Mouse (Mus musculus) MEL (cell line): ENCODE data around the gene Gm10184. TPM values are rescaled to one million over a fixed set of nuclear protein-coding genes. Genes with fewer than 3 reads are reported as not detected.

Source experiments
- DNase-seq: peaks from one replicate; pipeline ENCODE4 v3.0.0; 2011; ENCODE audit warnings: low read depth, low spot score
- H3K27ac ChIP-seq: 2 replicates; pipeline ENCODE4 v1.5.1; 2012; ENCODE audit warnings: low read depth, mild to moderate bottlenecking, control low read depth, low read length, moderate library complexity; ENCODE audit not compliant: control insufficient read depth
- H3K27me3 ChIP-seq, 2 experiments: fragments of 150-350 bp in 1 of 2; sonication (generic) in 1 of 2; 2 replicates each; pipeline ENCODE4 v1.6.1; 2012; ENCODE audit warnings: low read length in 2 of 2, mild to moderate bottlenecking in 2 of 2, improper control_type of control experiment in 1 of 2, moderate library complexity in 1 of 2; ENCODE audit not compliant: insufficient read depth in 2 of 2, control insufficient read depth in 1 of 2
- H3K36me3 ChIP-seq, 2 experiments: 2 replicates each; pipeline ENCODE4 v1.6.1; 2012 to 2014; ENCODE audit warnings: low read length in 2 of 2, improper control_type of control experiment in 1 of 2, inconsistent platforms in 1 of 2, mild to moderate bottlenecking in 1 of 2; ENCODE audit not compliant: insufficient read depth in 2 of 2, control insufficient read depth in 1 of 2
- H3K4me1 ChIP-seq, 2 experiments: fragments of 150-350 bp in 1 of 2; sonication (generic) in 1 of 2; 2 replicates each; pipeline ENCODE4 v1.6.1; 2012; ENCODE audit warnings: low read length in 2 of 2, improper control_type of control experiment in 1 of 2, mild to moderate bottlenecking in 1 of 2; ENCODE audit not compliant: insufficient read depth in 2 of 2, control insufficient read depth in 1 of 2
- H3K4me3 ChIP-seq, 2 experiments: fragments of 150-350 bp in 1 of 2; sonication (generic) in 1 of 2; 2 replicates each; pipeline ENCODE4 v1.5.1; 2012; ENCODE audit warnings: low read depth in 2 of 2, low read length in 2 of 2, mild to moderate bottlenecking in 2 of 2, moderate library complexity in 2 of 2, control low read depth in 1 of 2, improper control_type of control experiment in 1 of 2; ENCODE audit not compliant: control insufficient read depth in 1 of 2, insufficient read depth in 1 of 2
- H3K79me2 ChIP-seq: 2 replicates; pipeline ENCODE4 v1.6.1; 2012; ENCODE audit warnings: mild to moderate bottlenecking, low read length, moderate library complexity; ENCODE audit not compliant: control insufficient read depth, poor library complexity, insufficient read depth
- H3K9ac ChIP-seq: 2 replicates; pipeline ENCODE4 v1.6.1; 2012; ENCODE audit warnings: low read depth, mild to moderate bottlenecking, control low read depth, low read length, moderate library complexity; ENCODE audit not compliant: control insufficient read depth, poor library complexity, severe bottlenecking
- H3K9me3 ChIP-seq: fragments of 150-350 bp; sonication (generic); replicated peaks from 2 replicates; pipeline ENCODE4 v1.6.1; 2012; ENCODE audit warnings: mild to moderate bottlenecking, low read length, improper control_type of control experiment, moderate library complexity; ENCODE audit not compliant: insufficient read depth
- CHD2 ChIP-seq: IDR thresholded peaks from 2 replicates; pipeline ENCODE4 v1.6.1; 2011; ENCODE audit warnings: low read length, improper control_type of control experiment
- CTCF ChIP-seq, 3 experiments: IDR thresholded peaks in 2 of 3; conservative IDR thresholded peaks in 1 of 3; 2 replicates each; pipeline ENCODE4 v1.5.1; 2011 to 2012; ENCODE audit warnings: low read length in 3 of 3, low read depth in 2 of 3, mild to moderate bottlenecking in 2 of 3, improper control_type of control experiment in 1 of 3, inconsistent platforms in 1 of 3, mixed read lengths in 1 of 3, moderate library complexity in 1 of 3; ENCODE audit not compliant: control insufficient read depth in 1 of 3, insufficient read depth in 1 of 3, poor library complexity in 1 of 3, severe bottlenecking in 1 of 3
- E2F4 ChIP-seq: IDR thresholded peaks from 2 replicates; pipeline ENCODE4 v1.6.1; 2011; ENCODE audit warnings: low read depth, low read length, improper control_type of control experiment, borderline replicate concordance
- ELF1 ChIP-seq: IDR thresholded peaks from 2 replicates; pipeline ENCODE4 v1.6.1; 2014; ENCODE audit warnings: low read depth, mild to moderate bottlenecking, inconsistent platforms, low read length, improper control_type of control experiment, moderate library complexity
- EP300 ChIP-seq, 2 experiments: IDR thresholded peaks; 2 replicates each; pipeline ENCODE4 v1.6.1; 2011; ENCODE audit warnings: improper control_type of control experiment in 2 of 2, low read length in 2 of 2, low read depth in 1 of 2, mild to moderate bottlenecking in 1 of 2
- GABPA ChIP-seq: IDR thresholded peaks from 2 replicates; pipeline ENCODE4 v1.6.1; 2012; ENCODE audit warnings: low read depth, mild to moderate bottlenecking, inconsistent platforms, low read length, improper control_type of control experiment, moderate library complexity
- GATA1 ChIP-seq: IDR thresholded peaks from 2 replicates; pipeline ENCODE4 v1.6.1; 2011; ENCODE audit warnings: low read depth, low read length, improper control_type of control experiment
- HCFC1 ChIP-seq: IDR thresholded peaks from 2 replicates; pipeline ENCODE4 v1.6.1; 2012; ENCODE audit warnings: low read depth, mild to moderate bottlenecking, inconsistent platforms, low read length, improper control_type of control experiment, moderate library complexity
- MAZ ChIP-seq: IDR thresholded peaks from 2 replicates; pipeline ENCODE4 v1.6.1; 2012; ENCODE audit warnings: low read depth, mild to moderate bottlenecking, inconsistent platforms, low read length, improper control_type of control experiment
- MXI1 ChIP-seq: IDR thresholded peaks from 2 replicates; pipeline ENCODE4 v1.6.1; 2011; ENCODE audit warnings: mild to moderate bottlenecking, low read depth, low read length, improper control_type of control experiment
- MYB ChIP-seq: IDR thresholded peaks from 2 replicates; pipeline ENCODE4 v1.6.1; 2011; ENCODE audit warnings: mild to moderate bottlenecking, low read depth, low read length, improper control_type of control experiment
- MYC ChIP-seq: IDR thresholded peaks from 2 replicates; pipeline ENCODE4 v1.6.1; 2011; ENCODE audit warnings: low read depth, mild to moderate bottlenecking, low read length, improper control_type of control experiment, moderate library complexity
- NELFE ChIP-seq: IDR thresholded peaks from 2 replicates; pipeline ENCODE4 v1.6.1; 2011; ENCODE audit warnings: low read depth, low read length, improper control_type of control experiment
- NRF1 ChIP-seq: IDR thresholded peaks from 2 replicates; pipeline ENCODE4 v1.6.1; 2014; ENCODE audit warnings: low read depth, mild to moderate bottlenecking, inconsistent platforms, low read length, improper control_type of control experiment, moderate library complexity; ENCODE audit not compliant: poor library complexity, insufficient read depth, severe bottlenecking
- POLR2AphosphoS2 ChIP-seq: IDR thresholded peaks from 2 replicates; pipeline ENCODE4 v1.6.1; 2011; ENCODE audit warnings: low read length, improper control_type of control experiment
- SIN3A ChIP-seq: IDR thresholded peaks from 2 replicates; pipeline ENCODE4 v1.6.1; 2012; ENCODE audit warnings: low read length, improper control_type of control experiment, inconsistent platforms
- SMC3 ChIP-seq: IDR thresholded peaks from 2 replicates; pipeline ENCODE4 v1.6.1; 2011; ENCODE audit warnings: low read depth, low read length, improper control_type of control experiment
- TAL1 ChIP-seq: IDR thresholded peaks from 2 replicates; pipeline ENCODE4 v1.6.1; 2012; ENCODE audit warnings: mild to moderate bottlenecking, inconsistent platforms, low read length, moderate library complexity, mixed read lengths
- TBP ChIP-seq: IDR thresholded peaks from 2 replicates; pipeline ENCODE4 v1.8.0; 2011; ENCODE audit warnings: low read depth, low read length, improper control_type of control experiment
- TCF12 ChIP-seq: IDR thresholded peaks from 2 replicates; pipeline ENCODE4 v1.6.1; 2014; ENCODE audit warnings: low read depth, mild to moderate bottlenecking, inconsistent platforms, low read length, improper control_type of control experiment, moderate library complexity
- ZC3H11A ChIP-seq: IDR thresholded peaks from 2 replicates; pipeline ENCODE4 v1.6.1; 2012; ENCODE audit warnings: low read depth, mild to moderate bottlenecking, inconsistent platforms, low read length, improper control_type of control experiment
- ZKSCAN1 ChIP-seq: IDR thresholded peaks from 2 replicates; pipeline ENCODE4 v1.6.1; 2012; ENCODE audit warnings: low read depth, mild to moderate bottlenecking, inconsistent platforms, low read length, improper control_type of control experiment, moderate library complexity
- ZMIZ1 ChIP-seq: IDR thresholded peaks from 2 replicates; pipeline ENCODE4 v1.6.1; 2012; ENCODE audit warnings: low read depth, mild to moderate bottlenecking, inconsistent platforms, low read length, improper control_type of control experiment, moderate library complexity
- polyA plus RNA-seq, 2 experiments: library from polyadenylated mRNA; stranded (reverse) in 1 of 2; unstranded in 1 of 2; fragments of >175 nt in 1 of 2; fragments of >200 nt in 1 of 2; gene quantifications; 2 replicates each; pipeline versions ENCODE4 v1.2.1 to v1.2.4; 2012; ENCODE audit warnings: low replicate concordance in 2 of 2, low read depth in 1 of 2; ENCODE audit not compliant: insufficient read length in 2 of 2, insufficient read depth in 1 of 2, missing spikeins in 1 of 2
- total RNA-seq: library from RNA; depleted of rRNA; stranded (reverse); fragments of 300-350 nt; gene quantifications from 2 replicates; pipeline ENCODE4 v1.2.3, GENCODE M21; 2012

The Gm10184 gene
- total and polyA plus RNA-seq, 3 experiments = 182 to 361 (median 249) TPM

DNA sequence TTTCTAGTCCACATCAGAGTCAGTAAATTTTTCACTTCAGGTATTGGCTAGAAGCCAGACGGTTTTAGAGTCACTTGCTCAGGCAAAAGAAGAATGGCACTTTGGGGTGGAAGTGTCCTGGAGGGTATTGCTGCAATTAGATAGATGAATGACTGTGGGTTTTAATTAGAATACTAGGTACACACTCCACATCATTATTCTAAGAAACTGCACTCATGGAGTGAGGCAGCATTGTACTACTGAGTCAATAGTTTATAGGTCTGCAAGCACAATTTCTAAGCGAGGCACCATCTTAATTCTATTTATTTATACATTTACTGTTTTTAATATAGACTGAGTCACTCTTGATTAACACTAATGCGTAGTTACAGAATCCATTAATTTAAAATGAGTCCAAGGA, 10.4 kb downstream of the Gm10184 start:
- TF ChIP-seq HCFC1 (no peak), MYC (no peak), POLR2AphosphoS2 (no peak), NELFE (no peak), SIN3A (no peak), TBP (no peak), MAZ (no peak), TCF12 (no peak), MYB (no peak), MXI1 (no peak), GABPA (no peak), GATA1 (no peak), EP300 (IDR thresholded peaks at IDR 0.05; ENCODE audit: low read depth in 1 of 2, low read length in 2 of 2) (no peak), NRF1 (no peak), E2F4 (no peak), SMC3 (no peak)
- no peak for DNase-seq
- H3K4me1 ChIP-seq = no peaks in the 10 kb centered on the region
- no peaks in the 10 kb centered on the region for H3K27me3 ChIP-seq
- no peaks in the 10 kb centered on the region for H3K79me2 ChIP-seq
- no peaks in the 10 kb centered on the region for H3K9me3 ChIP-seq
- no peak overlapping the region for H3K4me3 ChIP-seq
- no peaks in the 10 kb centered on the region for H3K36me3 ChIP-seq
- H3K9ac ChIP-seq = no peak overlapping the region
- H3K27ac ChIP-seq = no peak overlapping the region

DNA sequence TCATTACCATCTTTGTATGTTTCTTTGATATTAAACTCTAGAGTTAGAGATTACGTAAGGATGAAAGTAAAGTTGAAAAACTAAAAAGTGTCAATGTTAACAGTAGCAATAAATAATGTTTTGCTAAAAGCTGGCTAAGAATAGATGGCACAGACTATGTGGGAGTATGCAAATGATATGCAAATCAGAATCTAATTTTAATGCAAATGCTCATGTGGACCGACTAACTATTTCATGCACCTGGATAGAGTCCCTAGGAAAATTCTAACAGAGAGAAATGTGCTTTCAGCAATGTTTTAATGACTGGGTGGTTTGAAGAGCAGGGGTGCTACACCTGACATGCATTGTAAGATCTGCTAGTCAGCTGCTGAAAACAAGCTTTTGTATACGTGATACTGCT, 45.3 kb downstream of the Gm10184 start:
- Histone ChIP-seq H3K4me3 (no peak overlapping the region), H3K9ac (no peak overlapping the region), H3K27ac (no peak overlapping the region), H3K79me2 (no peaks in the 10 kb centered on the region), H3K27me3 (no peaks in the 10 kb centered on the region), H3K9me3 (no peaks in the 10 kb centered on the region; the same call in 1 of the 2 replicates), H3K36me3 (no peaks in the 10 kb centered on the region), H3K4me1 (no peaks in the 10 kb centered on the region)
- TF ChIP-seq CHD2 (no peak), SIN3A (no peak), CTCF (IDR thresholded peaks at IDR 0.05 in 2 of 3, conservative IDR thresholded peaks at IDR 0.05 in 1 of 3; ENCODE audit: control insufficient read depth in 1 of 3, insufficient read depth in 1 of 3, low read depth in 2 of 3, low read length in 3 of 3, poor library complexity in 1 of 3, severe bottlenecking in 1 of 3) (no peak), GABPA (no peak), MYB (no peak), NRF1 (no peak), ELF1 (no peak), ZKSCAN1 (no peak), ZMIZ1 (no peak), TAL1 (no peak), EP300 (IDR thresholded peaks at IDR 0.05; ENCODE audit: low read depth in 1 of 2, low read length in 2 of 2) (no peak), ZC3H11A (no peak)
- DNase-seq = no peak
